ENCODE assay signal across 10 mouse cellular contexts in genomic region chr7:34752151-34752762, GRCm38 (mm10).
DNase-seq lines count a peak whose midpoint lies in the region; ATAC-seq lines count a peak whose summit lies in the region.
"Had no signal": no experiment of that assay in that cellular context is flagged by ENCODE, and none has a peak within 500 bp of the region (broad histone marks: within the 10 kb centered on the region; RNA-seq: fewer than 3 reads in every experiment).

No protein-coding gene starts in this region.

- ATAC-seq in heart, embryonic 12.5 days (ENCODE audit: insufficient number of reproducible peaks, low FRiP score) = no peak
- ATAC-seq in intestine, embryonic 14.5 days (replicated peaks; ENCODE audit: low FRiP score, low TSS enrichment, low read depth) = 0 out of 2 replicates have a peak, but pooled peaks have one; percentile 50
- peak; percentile 94 for ATAC-seq in lung, embryonic 16.5 days (ENCODE audit: low read depth)

- no peak overlapping the region for H3K4me3 ChIP-seq in heart, embryonic 12.5 days
- H3K4me3 ChIP-seq in intestine, embryonic 14.5 days (ENCODE audit: low read depth, low read length) = no peak overlapping the region
- H3K4me3 ChIP-seq in lung, embryonic 16.5 days (ENCODE audit: low read length) = no peak overlapping the region
- H3K4me3 ChIP-seq: erythroblast, embryonic 14.5 days; liver, embryonic 13.5 days had no signal

- no peaks in the 10 kb centered on the region for H3K36me3 ChIP-seq in heart, embryonic 12.5 days
- no peaks in the 10 kb centered on the region for H3K36me3 ChIP-seq in intestine, embryonic 14.5 days (ENCODE audit: control insufficient read depth, insufficient read depth, low read length)
- no peaks in the 10 kb centered on the region for H3K36me3 ChIP-seq in lung, embryonic 16.5 days (ENCODE audit: control insufficient read depth, insufficient read depth, low read length)
- H3K36me3 ChIP-seq: liver, embryonic 13.5 days had no signal

- 0 out of 2 replicates have a peak, but pooled peaks cover 5% of the 10 kb centered on the region for H3K27me3 ChIP-seq in heart, embryonic 12.5 days (replicated peaks)
- no peaks in the 10 kb centered on the region for H3K27me3 ChIP-seq in intestine, embryonic 14.5 days (replicated peaks; ENCODE audit: control insufficient read depth, insufficient read depth, low read length)
- H3K27me3 ChIP-seq in lung, embryonic 16.5 days (ENCODE audit: control insufficient read depth, insufficient read depth, low read depth, low read length) = no peaks in the 10 kb centered on the region
- H3K27me3 ChIP-seq: liver, embryonic 13.5 days had no signal

- DNase-seq in heart, adult 11 months = peak; percentile 94
- DNase-seq in embryo, embryonic 10.5 days (ENCODE audit: low spot score) = peak; percentile 63
- DNase-seq in intestine, embryonic 14.5 days (ENCODE audit: low spot score) = no peak
- DNase-seq in cerebellum, adult 9-10 months = no peak
- no peak for DNase-seq in layer of hippocampus, adult 8-10 months (ENCODE audit: low spot score in 2 of 2)
- no peak for DNase-seq in spleen, postnatal 10 days (ENCODE audit: low spot score in 2 of 2)
- DNase-seq: liver, embryonic 13.5 days had no signal

- peaks cover 9% of the 10 kb centered on the region; the same call in 1 of the 2 replicates for H3K4me1 ChIP-seq in heart, embryonic 12.5 days (replicated peaks)
- peaks cover 6% of the 10 kb centered on the region for H3K4me1 ChIP-seq in intestine, embryonic 14.5 days (replicated peaks; ENCODE audit: control insufficient read depth, insufficient read depth, low read length)
- H3K4me1 ChIP-seq in lung, embryonic 16.5 days (replicated peaks; ENCODE audit: control insufficient read depth, insufficient read depth, low read length) = peaks cover 16% of the 10 kb centered on the region
- H3K4me1 ChIP-seq: liver, embryonic 13.5 days had no signal

- no peak overlapping the region for H3K27ac ChIP-seq in heart, embryonic 12.5 days (ENCODE audit: poor library complexity, severe bottlenecking)
- H3K27ac ChIP-seq in intestine, embryonic 14.5 days (ENCODE audit: low read depth) = no peak overlapping the region
- peak overlapping the region; percentile 86 for H3K27ac ChIP-seq in lung, embryonic 16.5 days (ENCODE audit: low read length)
- H3K27ac ChIP-seq: liver, embryonic 13.5 days had no signal

- H3K4me2 ChIP-seq in heart, embryonic 12.5 days = no peak overlapping the region
- no peak overlapping the region for H3K4me2 ChIP-seq in intestine, embryonic 14.5 days (ENCODE audit: low read length)
- H3K4me2 ChIP-seq in lung, embryonic 16.5 days (ENCODE audit: low read depth, low read length) = no peak overlapping the region
- H3K4me2 ChIP-seq: liver, embryonic 13.5 days had no signal

- H3K9me3 ChIP-seq in heart, embryonic 12.5 days (replicated peaks) = peaks cover 6% of the 10 kb centered on the region; the same call in 1 of the 2 replicates
- H3K9me3 ChIP-seq in intestine, embryonic 14.5 days (ENCODE audit: control insufficient read depth, low read length) = no peaks in the 10 kb centered on the region
- no peaks in the 10 kb centered on the region; the same call in 1 of the 2 replicates for H3K9me3 ChIP-seq in lung, embryonic 16.5 days (ENCODE audit: control insufficient read depth, low read length)
- H3K9me3 ChIP-seq: liver, embryonic 13.5 days had no signal

- WGBS in heart, embryonic 12.5 days = 36% methylated on average over 10 of the region's 10 CpGs
- WGBS in intestine, embryonic 14.5 days = 38% methylated on average over 10 of the region's 10 CpGs
- 13% methylated on average over 10 of the region's 10 CpGs for WGBS in lung, embryonic 16.5 days

- H3K9ac ChIP-seq in heart, embryonic 12.5 days = no peak overlapping the region
- H3K9ac ChIP-seq in intestine, embryonic 14.5 days (ENCODE audit: low read length) = no peak overlapping the region
- no peak overlapping the region for H3K9ac ChIP-seq in lung, embryonic 16.5 days (ENCODE audit: low read length)
- H3K9ac ChIP-seq: liver, embryonic 13.5 days had no signal

Comparison
In these comparisons a context has a peak if more than half of its experiments do, and no peak if none do; other contexts are left out.
1. DNase-seq: peak in heart, adult 11 months (single experiment) and embryo, embryonic 10.5 days (single experiment); none in intestine, embryonic 14.5 days (single experiment), cerebellum, adult 9-10 months (single experiment), layer of hippocampus, adult 8-10 months (0 of 2) and spleen, postnatal 10 days (0 of 2).